Mouse (Mus musculus) ovary, postnatal 10 days (tissue): ENCODE measurements around the gene 4930518I15Rik.
A peak's percentile ranks its signal among the peaks of the same experiment; 100 is the strongest.
"Not testable (repeated sequence)": the region's sequence is repeated elsewhere in the genome, so short reads cannot be mapped to it uniquely, and the experiment has no call there.

ENCODE experiments used
- DNase-seq: peaks from one replicate; pipeline ENCODE4 v3.0.0; 2022; ENCODE audit warnings: low spot score

Gene 4930518I15Rik

GRCm38 (mm10) chr2:156843331-156843730, 14.4 kb downstream of the 4930518I15Rik start:
- DNase-seq = no peak

DNA sequence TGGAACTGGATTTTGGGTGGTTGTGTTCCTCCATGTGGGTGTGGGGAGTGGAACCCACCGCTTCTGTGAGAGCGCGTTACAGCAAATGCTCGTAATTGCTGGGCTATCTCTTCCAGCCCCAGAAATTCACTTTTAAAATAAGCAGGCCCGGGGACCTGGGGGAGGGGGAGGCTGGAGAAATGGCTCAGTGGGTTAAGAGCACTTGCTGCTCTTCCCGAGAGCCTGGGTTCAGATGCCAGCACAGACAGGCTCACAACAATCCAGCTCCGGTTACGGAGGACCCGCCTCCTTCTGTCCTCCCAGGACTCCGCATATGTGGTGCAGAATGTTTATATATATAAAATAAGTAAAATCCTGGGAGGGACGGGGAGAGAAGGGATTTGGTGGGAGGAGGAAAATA, 15.0 kb downstream of the 4930518I15Rik start:
- no peak for DNase-seq

DNA sequence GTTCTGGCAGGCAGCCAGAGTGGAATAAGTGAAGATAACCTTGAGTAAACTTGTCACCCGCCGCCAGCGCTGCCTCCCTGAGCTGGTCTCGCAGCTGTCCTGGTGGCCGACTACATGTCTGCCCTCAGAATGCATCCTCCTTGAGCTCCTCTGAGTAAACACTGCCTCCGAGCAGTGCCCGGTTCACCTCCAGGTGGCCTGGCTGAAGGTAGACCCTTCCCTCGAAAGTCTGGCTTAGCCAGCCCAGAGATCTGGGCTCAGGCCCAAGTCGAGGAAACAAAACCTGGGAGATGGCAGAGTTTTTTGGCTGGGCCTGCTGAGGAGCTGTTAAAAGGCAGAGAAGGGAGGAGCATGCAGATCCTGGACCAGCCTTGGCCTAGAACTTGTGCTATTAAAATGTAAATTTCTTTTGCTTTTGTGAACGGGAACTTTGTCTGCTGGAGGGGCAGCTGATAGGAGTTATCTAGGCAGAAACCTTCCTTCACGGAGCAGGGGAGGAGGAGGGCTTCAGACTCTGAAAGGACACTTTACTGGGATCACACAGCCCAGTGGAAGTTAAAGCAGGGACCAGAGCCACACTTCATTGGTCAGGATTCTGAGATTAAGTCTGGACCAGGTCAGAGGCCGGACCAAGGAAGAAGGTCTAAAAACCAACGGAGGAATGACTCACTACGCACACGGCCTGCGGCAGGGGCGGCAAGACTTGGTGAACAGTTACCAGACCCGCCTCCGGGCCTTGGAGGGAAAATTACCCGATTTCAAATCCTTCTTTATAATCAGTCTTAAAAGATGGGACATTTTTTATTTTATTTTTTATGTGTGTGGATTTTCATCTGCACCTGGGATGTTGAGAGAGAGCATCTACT, 15.7 kb downstream of the 4930518I15Rik start:
- peak; percentile 21 for DNase-seq

- peak; percentile 60 for DNase-seq
Observed at GRCm38 (mm10) chr2:156841028-156841840, 16.5 kb downstream of the 4930518I15Rik start.

- peak; percentile 29 for DNase-seq
Observed at GRCm38 (mm10) chr2:156840301-156841027, 17.3 kb downstream of the 4930518I15Rik start.

- DNase-seq = peak; percentile 62
Observed at GRCm38 (mm10) chr2:156839319-156840191, 18.2 kb downstream of the 4930518I15Rik start, which contains the start of gene Tgif2. Gene Tgif2 (plus strand): TSS chr2:156840007.

DNA sequence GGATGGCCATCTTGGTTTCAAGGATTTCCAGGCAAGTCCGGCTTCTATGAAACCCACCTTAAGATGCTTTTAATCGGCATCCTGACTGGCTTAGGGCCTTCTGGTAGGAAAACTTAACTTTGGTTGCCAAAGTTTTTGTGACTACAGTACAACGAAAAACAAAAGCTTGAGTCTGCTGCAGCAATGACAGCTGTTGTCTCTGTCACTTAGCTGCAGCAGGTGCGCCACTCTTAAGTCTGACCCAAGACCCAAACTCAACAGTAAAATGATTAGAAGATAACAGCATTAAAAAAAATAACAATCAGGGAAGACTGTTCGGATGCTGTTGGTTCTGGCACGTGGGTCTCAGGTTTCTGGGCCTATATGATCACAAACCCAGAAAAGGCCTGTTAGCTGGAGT, 18.9 kb downstream of the 4930518I15Rik start:
- no peak for DNase-seq

GRCm38 (mm10) chr2:156834336-156834735, 23.4 kb downstream of the 4930518I15Rik start:
- no peak for DNase-seq

DNA sequence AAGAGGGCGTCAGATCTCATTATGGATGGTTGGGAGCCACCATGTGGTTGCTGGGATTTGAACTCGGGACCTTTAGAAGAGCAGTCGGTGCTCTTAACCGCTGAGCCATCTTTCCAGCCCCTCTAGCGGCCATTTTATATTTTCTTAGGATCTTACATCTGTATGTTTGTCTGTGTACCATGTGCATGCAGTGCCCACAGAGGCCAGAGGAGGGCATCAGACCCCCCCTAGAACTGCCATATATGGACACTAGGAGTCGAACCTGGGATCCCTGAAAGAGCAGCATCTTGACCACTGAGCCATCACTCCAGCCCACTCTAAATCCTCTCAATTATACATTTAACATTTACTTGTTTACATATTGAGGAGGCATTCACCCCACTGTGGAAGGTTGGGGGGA, 32.6 kb downstream of the 4930518I15Rik start:
- not testable (repeated sequence) for DNase-seq

GRCm38 (mm10) chr2:156816116-156816515, 41.6 kb downstream of the 4930518I15Rik start:
- no peak for DNase-seq

DNA sequence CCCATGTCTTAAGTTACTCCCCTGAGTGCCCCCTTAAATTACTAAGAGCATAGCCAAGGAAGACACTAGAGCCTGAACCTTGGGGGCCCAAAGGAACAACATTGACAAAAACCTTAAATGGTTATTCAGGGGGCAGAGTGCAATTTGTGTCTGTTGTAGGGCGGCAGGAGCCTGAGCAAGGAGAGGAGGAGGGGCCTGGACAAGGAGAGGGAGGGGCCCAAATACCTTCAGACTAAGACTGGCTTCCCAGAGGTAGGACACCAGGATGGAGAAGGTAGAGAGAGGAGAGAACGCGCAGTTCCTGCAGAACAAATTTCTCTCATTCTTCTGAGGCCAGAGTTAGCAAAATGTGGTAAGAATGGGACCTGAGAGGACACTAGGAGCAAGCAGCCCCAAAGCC, 42.3 kb downstream of the 4930518I15Rik start:
- DNase-seq = no peak

DNA sequence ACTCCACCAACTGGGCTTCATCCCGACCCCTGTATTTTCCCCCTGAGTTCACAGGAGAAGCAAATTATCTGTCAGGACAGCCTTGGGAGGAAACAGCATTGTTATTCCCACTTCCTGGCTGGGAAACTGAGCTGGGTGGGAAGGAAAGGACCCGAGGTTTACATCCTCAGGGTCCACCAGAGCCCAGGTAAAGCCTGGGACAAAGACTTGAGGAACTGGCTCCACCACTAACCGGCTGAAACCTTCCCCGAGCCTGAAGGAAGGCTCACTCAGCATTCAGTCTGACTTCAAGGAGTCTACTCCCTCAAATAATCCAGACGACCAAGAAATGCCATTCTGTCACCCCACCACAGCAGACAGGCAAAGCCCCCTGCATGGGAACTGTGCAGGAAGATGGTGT, 42.9 kb downstream of the 4930518I15Rik start:
- no peak for DNase-seq

- DNase-seq = no peak
Observed at GRCm38 (mm10) chr2:156814344-156814801, 43.4 kb downstream of the 4930518I15Rik start.

- DNase-seq = no peak
Observed at GRCm38 (mm10) chr2:156811556-156811955, 46.2 kb downstream of the 4930518I15Rik start.

DNA sequence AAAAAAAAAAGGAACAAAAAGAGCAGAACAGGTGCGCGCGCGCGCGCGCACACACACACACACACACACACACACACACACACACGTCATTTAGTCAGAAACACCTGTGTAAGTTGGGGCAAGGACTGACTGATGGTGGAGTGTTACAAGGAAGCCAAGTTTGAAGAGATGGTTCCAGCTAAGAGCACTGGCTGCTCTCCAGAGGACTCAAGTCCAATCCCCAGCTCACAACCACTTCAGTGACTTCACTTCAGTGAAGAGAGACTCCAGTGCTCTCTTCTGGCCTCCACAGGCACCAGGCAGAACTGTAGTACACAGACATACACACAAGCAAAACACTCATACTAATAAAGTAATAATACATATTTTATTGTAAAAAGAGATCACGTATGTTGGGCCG, 47.0 kb downstream of the 4930518I15Rik start:
- DNase-seq = no peak

- peak; percentile 55 for DNase-seq
Observed at GRCm38 (mm10) chr2:156809579-156809978, 48.2 kb downstream of the 4930518I15Rik start.

GRCm38 (mm10) chr2:156806886-156807285, 50.9 kb downstream of the 4930518I15Rik start:
- DNase-seq = no peak
